Mouse (Mus musculus) thymus, postnatal 0 days (tissue): ENCODE measurements at regions not wholly inside any gene's neighbourhood (a gene's known extent, or its start where the extent isn't known, plus 50 kb on each side); places are given as distances from the start of the nearest gene placed in this dataset.

Experiments
- DNase-seq: peaks from one replicate; pipeline ENCODE4 v3.0.0-alpha.2; 2015; ENCODE audit warnings: low spot score

DNA sequence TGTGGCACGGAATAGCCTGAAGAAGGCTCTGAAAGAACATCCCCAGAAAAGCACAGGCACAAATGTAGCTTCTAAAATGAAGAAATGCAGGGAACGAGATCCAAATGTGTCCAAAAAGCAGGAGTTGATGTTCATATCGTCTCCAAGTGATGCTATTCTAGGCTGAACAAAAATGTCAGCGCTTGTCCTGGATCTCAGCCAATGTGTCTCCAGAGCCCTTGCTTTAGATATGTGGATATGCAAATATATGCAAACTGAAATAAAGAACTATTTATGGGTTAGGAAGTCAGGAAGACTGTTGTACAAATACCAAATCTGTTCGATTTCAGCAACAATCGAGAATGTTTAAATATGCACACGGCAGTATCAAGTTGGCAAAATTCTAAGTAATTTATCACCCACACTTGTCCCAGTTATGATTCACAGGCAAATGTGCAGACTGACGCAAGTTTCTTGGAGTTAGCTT lies 320.4 kb downstream of the Synb start:
- DNase-seq = no peak

DNA sequence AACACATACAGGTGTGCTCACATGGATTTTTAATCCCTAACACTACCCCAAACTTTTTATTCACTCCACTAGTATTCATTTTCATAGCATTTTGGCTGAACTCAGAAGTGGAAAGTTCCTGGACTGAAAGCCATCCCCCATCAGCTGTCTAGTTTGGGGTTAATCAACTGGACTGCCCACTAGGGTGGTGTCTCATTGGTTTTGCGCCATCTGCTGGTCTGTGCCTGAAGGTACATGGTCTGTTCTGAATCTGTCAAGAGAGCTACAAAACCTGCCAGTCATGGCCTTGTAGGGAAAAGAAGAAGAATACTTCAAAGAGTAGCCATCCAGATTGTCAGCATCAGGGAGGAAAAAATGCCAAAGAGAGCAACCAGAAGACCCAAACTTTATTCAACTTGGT lies 327.3 kb downstream of the Synb start:
- DNase-seq = peak; percentile 44

DNA sequence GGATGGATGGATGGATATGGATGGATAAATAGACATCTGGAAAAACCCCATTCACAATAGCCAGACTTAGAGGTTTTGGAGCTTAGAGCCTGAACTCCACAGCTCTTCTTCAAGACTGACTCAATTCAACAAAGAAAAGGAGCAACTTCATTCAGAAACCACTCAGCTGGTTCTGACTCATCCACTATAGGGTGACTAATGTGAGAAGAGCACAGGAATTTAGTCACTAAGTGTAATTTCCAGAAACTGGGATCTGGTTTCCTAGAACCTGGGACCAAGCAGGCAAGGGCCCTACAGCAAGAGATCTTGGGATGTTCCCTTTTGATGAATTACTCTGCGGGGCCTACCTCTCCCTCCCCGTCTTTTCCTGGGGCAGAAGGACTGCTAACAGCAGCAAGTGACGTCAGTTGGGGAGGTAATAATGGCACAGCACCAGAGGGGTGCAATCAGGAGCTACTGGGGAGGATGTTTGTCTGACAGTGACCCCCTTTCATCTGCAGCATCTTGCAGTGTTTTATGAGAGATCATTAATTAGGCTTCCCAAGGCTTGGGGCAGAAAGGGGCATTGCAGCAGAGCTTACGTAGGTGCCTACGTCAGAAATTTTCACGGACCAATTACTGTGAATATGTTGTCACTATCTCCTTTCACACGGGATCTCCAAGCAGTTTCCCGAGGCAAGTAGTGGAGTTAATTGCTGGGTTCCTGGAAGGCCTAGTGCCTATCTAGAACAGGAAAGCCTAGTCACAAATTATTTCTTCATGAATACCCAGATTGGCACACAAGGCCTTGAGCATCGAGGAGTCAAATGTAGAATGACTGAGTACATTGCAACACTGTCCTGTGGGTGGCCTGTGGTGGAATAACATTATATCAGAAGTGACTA lies 339.3 kb downstream of the Synb start:
- DNase-seq = no peak

DNA sequence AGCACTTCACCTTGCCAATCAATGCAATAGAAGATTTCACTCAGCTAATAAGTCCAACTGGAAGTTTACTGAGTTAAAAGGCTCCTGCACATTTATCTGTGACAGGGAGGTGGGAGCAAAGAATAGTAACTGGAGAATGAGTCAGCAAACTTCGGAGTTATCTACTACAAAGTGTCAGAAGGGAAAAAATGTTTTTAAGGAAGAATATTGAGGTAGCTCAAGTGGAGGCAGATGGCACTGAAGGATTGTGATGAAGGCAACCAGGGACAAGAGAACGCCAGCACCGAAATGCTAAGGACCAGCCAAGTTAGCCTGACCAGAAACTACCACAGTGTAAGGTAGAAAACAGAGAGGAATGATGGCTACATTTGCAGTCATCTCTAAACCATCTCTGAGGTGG lies 348.2 kb downstream of the Synb start:
- DNase-seq = no peak

DNA sequence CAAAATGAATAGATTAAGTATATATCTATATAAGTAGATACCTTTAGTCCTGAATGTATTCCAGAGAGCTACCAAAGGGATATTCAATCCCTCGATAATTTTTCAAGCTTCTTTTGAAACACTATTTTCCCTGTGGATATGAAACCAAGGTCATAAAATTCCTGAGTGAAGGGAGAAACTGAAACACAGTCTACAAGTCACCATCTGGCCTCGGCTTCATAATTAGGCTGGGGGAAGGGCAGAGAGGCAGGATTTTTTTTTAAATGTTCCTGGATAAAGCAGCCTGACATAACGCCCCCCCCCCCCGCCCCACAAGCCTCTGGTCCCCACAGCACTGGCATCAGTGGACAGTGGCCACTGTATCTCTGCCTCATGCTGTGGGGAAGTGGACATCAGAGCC lies 348.7 kb downstream of the Synb start:
- no peak for DNase-seq

DNA sequence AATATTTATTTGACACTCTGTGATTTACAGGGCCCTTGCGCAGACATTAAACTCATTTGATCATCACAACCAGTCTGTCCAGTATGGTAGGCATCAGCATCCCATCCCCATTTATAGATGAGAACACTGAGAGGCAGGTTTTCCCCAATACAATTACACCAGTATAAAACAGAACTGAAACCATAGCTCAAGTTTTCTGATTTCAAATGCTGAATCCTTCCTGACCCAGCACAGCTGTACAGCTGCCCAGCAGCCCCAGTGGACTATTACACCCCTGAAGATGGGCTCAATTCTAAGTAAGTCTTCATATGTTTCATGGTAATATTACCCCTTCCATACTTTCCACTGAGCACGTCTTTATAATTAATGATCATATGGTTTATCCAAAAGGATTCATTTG lies 352.3 kb downstream of the Synb start:
- no peak for DNase-seq

DNA sequence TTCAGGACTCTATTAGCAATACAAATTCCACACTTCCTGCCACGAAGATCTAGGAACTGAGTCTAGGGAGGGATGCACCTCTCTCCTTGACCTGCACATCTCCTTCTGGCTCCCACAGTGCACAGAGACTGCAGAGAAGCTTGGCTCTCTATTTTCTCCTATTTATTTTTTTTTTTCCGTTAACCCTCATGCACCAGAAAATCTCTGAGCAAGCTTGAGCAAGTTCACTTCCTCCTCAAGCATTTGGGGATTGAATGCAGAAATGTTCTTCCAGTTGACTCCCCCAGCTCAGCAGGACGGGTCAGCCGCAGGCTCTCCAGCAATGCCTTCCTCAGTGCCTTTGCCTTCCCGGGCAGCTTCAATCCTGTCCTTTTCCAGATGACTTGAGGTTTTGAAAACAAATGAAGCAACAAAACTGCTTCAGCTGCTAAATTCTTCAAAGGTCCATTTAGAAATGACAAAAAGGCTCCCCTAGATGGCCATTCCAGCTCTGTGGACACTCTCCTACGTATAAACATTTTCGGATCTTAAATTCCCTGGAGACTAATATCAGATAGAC lies 352.9 kb downstream of the Synb start:
- DNase-seq = no peak

DNA sequence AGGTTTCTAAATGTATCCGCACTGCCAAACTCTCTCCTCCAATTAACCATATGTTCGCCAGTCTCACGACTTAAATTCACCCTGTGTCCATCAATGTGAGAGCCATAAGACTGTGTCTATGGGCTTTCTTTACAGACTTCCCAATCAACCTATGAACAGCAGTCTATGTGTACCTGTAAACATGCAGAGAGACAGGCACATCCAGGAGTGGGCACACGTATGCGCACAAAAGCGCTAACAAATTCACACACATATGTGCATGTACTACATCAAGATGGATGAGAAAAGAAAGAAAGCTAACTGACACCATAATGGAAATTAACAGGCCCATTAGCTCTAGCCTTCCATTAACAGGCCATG lies 358.8 kb downstream of the Synb start:
- DNase-seq = no peak

DNA sequence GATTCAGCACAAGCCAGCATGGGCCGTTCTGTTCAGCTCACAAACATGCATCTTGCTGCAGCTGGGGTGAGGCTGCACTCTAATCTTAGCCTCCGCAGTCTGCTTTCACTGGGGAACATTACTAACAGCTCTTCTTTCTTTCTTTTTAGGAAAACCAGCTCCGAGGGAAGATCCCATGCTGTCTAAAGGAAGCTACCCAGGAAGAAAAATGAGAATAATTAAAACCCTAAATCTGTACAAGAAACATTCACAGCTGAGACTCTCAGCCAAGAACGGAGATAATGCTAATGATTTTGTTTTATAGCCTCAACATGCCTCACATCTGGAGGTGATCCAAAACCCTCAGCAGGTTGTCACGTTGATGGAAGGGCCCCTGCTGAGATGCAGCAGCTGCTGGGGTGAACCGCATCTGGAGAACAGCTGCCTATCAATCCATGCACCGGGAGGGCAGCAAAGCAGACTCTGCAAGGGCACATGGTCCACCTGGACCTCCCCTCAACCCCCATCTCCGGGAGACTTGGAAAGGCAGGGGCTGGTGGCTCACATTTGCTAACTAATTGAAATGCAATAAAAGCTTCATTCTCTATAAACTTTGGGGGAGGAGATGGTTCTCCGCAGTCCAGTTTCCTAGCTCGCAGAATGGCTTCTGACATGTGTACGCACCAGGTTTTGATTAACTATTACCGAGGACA lies 359.3 kb downstream of the Synb start:
- no peak for DNase-seq

DNA sequence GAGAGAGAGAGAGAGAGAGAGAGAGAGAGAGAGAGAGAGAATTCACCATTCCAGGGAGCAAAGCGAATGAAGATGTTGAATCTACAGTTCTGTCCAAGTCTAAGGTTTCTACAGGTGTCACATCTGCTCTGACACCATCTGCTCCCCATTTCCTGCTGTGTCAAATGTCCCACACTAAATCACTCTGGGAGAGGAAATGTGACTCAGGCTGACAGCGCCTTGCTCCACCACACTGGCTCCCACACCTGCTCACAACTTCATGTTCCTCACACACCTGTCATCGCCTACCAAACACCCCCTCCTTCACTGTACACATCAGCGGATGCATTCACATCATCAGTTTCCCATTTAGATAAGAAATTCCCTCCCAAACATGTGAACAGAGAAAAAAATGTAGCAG lies 366.3 kb downstream of the Synb start:
- DNase-seq = peak; percentile 56

DNA sequence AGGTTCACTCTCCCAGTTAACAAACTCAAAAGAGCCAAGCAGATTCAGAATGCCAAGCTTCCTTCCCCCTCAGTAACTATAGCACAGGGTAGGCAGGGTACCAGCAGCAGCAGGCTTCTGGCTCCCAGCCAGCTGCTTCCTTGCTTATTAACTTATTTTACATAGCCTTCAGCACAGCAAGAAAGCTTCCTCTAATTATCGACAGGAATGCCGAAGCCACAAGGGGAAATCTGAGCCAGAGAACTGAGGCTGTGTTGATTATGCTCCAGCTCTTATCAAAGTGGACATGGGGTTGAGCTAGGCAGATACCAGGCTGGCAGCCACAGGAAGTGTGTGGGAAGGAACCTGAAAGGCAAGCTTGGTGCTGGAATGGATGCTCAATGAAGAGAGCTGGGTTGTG lies 371.0 kb downstream of the Synb start:
- DNase-seq = no peak

DNA sequence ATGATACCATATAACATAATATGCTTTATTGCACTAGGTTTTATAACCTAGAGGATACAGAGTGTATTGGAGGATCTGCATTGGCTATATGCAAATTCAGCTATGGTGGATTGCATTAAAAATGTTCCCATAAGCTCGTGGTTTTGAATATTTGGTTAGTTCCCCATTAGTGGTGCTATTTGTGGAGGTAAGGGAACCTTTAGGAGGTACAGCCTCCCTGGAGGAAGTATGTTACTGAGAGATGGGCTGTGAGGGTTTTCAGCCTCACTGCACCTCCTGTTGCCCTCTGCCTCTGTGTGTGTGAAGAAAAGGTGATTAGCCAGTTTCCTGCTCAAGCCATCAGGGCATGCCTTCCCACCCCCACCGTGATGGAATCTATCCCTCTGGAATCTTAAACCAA lies 372.1 kb downstream of the Synb start:
- DNase-seq = no peak

DNA sequence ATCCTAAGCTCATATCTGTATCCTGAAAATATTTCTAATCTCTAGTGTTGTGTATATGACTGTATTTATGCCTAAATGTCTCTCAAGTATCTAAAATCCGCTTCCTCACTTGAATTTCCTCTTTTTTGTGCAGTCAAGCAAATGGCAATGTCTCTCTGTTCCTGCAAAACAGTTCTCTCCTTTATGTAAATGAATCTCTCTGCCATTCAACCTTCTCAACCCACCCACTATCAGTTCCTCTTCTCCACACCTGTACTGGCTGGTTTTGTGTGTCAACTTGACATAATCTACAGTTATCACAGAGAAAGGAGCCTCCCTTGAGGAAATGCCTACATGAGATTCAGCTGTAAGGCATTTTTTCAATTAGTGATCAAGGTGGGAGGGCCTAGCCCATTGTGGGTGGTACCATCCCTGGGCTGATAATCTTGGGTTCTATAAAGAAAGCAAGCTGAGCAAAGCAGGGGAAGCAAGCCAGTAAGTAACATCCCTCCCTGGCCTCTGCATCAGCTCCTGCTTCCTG lies 375.5 kb downstream of the Synb start:
- DNase-seq = no peak

DNA sequence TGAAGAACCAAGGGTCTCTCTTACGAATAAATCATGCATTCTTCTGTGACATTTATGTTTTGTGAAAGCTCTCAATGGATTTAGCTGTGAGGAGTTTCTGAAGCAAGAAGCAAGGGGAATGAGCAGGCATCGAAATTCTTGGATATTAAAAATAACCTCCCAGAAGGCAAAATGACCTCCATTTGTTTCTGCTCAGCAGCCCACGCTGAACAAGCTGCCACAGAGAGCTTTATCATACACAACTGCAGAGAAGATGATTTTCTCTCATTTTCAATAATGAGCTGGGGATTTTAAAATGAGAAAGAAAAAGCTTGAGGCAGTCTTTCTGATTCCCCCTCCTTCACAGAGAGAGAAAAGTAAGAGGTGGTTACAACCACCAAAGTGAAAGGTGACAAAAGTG lies 394.2 kb downstream of the Synb start:
- no peak for DNase-seq

DNA sequence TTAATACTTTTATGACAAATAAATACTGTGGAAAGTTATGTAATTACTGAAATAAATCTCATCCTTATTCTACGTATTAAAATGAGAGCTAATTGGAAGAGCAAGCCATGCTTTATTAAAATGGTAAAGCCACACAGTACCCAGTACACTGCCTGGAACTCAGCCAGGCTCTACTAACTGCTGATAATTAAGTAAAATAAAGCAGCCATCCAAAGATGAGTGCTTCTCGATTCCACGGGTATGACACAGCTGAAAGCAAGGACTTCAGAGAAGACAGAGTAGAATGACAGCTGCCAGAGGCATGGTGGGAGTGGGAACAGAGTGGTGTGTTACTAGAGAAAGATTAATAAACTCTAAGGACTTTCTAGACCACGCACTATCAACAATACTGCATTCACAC lies 416.9 kb downstream of the Synb start:
- DNase-seq = no peak

DNA sequence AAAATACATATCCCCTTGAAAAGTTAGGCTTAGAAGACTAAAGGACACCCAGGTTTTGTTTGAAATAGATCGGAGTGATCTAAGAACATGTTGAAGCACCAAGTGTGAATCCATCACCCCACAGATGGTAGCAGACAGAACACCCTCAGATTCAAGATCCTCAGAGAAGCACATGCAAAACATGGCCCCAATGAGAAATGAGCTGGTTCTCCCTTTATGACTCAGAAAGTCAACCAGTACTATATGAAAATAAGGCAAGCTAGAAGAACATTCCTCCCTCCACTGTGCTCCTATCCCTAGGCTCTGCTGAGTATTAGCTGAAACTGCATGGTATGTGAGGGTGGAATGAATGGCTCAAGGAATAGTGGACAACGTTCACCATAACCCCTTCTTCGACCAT lies 433.0 kb downstream of the Synb start:
- DNase-seq = no peak

DNA sequence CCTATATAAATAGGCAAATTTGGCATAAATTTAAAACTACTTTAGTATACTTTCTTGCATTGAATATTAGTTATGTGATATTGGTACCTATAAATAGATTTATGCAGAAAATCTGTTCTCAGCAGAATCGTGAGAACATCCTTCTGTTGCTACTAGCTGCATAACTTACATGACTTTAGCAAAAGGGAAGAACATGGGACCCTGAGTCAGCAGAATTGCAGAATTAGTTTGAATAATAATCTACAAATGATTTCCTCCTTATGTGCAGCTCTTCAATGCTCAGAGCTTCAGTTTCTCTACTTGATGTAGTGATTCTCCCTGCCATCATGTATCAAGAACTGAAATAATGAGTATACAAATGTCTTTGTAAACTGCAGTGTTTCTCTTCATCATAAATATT lies 436.2 kb downstream of the Synb start:
- no peak for DNase-seq

DNA sequence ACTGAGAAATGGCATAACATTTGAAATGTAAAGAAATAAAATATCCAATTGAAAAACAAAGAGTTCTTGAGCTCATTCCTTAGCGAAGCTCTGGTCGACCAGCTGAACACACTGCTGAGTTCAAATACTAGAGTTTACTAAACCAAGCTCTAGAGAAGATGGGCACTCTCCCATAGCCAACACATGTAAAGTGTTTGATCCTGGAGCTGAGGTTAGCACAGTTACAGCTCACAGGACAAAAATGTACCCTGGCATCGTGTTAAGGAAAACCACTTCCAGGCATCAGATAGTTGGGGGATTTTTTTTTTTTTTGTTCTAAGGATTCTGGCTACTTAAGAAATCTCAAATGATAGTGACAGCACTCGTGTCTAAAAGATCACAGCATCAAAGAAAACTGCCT lies 445.6 kb downstream of the Synb start:
- DNase-seq = no peak

DNA sequence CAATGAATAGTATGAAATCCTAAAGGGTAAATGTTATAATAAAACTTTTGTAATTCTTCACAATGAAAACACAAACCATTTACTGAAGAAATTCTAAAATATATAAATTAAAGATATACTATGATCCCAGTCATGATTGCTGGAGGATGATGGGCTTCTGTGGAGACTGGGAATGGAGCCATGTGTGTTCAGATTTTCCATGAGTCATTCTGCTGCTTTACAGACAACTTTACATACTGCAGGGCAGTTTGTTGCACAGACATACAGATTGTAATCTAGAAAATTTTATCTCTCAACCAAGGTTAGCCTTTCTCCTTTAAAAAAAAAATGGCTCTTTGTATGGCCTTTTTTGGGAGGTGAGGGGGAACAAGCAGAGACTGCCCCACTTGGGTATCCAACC lies 446.5 kb downstream of the Synb start:
- no peak for DNase-seq

DNA sequence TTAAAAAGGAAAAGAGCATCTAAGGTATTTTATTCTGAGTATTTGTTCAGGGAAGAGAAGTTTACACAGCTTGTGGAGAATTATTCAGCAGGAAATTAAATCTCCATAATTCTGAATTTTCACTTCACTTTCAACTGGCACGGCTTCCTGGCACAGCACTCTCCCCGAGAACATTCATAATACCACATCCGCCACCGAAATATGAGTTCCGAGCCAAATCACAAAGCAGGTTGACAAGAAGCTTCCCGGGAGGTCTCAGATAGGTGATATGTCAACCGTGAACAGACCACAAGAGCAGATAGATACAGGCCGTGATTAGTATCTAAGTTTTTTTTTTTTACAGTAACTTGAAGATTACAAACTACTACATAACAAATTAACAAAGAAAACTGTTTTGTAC lies 473.9 kb downstream of the Synb start:
- no peak for DNase-seq

DNA sequence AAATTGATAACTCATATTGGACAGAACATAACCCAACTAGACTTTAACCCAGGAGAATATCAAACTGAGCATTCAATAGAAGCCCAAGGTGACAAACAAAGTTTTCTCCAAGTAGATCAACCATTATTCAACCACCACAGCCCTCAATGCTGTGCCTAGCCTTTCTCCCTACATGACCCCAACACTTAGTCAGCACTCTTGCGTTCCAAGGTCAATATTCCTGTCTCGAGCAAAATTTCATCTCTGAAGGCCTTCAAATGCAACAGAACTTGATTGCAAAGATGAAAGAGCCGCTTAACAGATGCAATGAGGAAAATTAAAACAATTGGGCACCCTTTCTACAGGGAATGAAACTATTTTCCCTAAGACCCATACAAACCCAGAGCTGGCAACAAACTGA lies 485.1 kb downstream of the Synb start:
- DNase-seq = no peak

DNA sequence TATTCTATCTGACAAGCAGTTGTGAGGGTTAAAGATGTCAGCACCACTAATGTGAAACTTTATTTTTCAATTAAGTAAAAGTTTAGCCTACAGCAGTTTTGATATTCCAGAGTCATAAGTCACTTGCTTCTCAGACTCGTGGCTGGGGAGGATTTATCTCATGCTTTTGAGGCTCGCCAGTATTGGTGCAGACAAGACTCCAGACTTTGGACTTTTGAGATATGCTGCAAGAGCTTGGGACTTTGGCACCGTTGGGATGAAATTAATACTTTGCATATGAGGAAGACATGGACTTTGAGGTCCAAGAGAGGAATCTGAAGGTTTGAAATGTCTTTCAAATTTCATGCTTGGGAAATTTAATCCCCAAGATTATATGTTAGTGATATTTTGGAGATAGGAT lies 486.2 kb downstream of the Synb start:
- DNase-seq = no peak

DNA sequence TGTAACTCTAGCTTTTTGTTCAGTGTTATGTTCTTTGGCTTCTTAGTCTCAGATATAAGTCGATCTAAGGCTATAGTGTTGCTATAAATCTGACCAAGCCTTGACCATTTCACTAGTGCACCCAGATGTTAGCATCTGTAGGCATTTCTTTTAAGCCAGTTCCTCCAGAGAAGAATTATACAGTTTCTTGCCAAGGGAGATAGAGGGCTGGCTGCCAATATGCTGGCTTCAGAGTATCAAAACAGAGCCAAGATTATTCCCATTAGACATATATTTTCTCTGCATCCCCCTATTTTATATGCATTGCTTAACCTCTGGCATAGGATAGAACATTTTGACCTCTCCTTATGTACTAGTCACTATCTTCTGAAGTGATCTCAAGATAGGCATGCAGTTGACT lies 487.5 kb downstream of the Synb start:
- no peak for DNase-seq
